Mouse (Mus musculus) right cerebral cortex, adult 18-20 months (tissue): ENCODE data around the gene Il1r1.

Experiments used
- DNase-seq: peaks from one replicate; pipeline ENCODE4 v3.0.0; 2022; ENCODE audit warnings: mixed read lengths

The Il1r1 gene

DNA sequence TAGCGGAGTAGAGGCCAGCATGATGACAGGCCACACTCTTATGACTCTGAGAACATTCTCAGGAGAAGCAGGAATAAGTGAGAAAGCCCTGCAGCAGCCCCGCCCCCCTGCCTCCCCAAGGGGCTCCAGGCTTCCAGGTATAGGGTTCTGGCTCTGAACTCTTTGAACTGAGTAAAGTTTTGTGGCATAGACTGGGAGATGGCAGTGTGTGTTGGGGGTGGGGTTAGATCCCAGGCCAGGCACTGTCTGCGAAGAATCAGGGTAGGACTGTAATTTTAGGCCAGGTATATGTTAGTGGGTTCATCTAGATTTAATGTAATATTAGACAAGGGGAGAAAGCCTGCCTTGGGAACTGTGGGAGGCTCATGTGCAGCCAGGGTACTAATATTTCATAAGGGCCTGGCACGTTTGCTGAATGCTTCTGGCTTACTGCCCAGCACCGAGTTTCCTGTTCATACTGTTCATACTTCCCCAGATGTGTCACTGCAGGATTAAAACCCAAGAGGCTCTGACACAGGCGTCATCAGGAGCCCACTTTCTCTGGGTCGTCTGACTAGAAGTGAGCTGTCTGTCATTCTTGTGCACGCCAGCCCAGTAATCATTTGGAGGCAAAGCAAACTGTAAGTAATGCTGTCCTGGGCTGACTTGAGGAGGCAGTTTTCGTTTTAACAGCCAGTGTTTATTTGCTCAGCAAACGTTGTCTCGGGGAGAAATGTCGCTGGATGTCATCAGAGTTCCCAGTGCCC, at the start of gene Il1r1:
Gene Il1r1 (plus strand): TSS at position 542 of the 746 bp plus-strand sequence.
- DNase-seq, result no peak

DNA sequence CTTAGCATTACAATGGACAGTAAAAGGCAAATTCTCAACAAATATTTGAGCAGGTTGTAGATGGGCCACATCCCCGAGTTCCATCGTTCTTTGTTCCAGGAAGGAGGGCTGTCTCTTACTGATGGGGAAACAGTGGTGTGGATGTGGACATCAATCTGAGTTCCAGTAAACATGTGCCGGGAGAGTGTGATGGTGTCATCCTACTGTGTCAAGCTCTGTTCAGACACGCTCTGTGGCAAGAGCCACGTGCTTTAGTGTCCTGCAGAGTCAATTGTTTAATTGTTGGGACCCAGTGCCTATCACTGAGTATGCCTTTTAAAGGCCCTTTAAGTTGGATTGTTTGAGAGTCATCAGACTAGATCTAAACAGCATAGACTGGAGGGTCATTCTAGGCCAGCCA, 49.8 kb upstream of the Il1r1 start:
- DNase-seq, result no peak

DNA sequence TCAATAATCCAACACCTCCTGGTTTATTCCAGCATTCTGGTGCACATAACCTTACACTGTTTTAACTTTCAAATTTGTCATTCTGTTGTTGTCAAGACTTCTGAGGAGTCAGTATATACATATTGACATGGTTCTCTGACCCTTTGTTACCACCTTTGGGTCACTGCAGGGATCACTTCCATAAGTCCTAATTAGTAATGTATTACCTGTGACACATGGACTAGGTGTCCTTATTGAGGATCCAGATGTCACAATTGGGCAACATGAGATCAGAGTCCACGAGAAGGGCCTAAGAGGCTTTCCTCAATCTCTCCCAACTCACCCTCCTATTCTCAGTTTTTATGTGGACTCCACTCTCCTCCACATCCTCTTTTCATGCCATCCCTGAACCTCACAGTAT, 49.1 kb upstream of the Il1r1 start:
- DNase-seq, result no peak

DNA sequence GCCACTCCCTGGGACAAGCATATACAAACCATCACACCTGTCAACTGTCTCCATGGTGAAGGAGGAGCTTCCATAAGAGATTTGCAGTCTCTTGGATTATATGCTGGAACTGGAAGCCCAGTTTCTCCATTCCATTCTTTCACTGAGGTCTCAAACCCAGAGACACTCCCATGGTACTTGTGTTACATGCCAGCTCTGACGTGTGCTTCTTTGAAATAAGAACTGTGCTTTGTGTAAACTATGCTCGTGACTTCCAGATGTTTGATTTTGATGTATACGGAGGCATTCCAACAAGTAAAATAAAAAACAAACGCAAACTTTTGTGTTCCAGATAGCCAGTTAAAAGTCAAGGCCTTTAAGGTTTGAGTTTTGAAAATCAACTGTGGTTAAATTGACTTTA, 45.8 kb upstream of the Il1r1 start:
- no peak for DNase-seq

DNA sequence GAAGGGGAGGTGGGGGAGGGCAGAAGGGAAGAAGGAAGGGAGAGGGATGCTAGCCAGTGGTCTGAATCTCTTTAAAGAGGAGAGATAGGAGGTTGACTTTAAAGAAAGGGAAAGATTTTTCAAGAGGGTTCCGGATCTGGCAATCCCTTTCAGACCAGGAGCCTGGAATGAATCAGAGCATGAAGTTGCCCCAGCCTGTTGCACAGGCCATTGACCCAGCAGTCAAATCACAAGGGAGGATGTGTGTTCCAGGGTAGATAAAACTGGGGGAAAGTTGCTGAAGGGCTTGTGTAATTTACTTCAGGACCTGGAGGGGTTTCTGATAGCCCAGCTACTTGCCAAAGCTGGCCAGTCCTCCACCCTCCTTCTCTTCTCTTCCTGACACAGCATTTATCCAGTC, 45.4 kb upstream of the Il1r1 start:
- no peak for DNase-seq

DNA sequence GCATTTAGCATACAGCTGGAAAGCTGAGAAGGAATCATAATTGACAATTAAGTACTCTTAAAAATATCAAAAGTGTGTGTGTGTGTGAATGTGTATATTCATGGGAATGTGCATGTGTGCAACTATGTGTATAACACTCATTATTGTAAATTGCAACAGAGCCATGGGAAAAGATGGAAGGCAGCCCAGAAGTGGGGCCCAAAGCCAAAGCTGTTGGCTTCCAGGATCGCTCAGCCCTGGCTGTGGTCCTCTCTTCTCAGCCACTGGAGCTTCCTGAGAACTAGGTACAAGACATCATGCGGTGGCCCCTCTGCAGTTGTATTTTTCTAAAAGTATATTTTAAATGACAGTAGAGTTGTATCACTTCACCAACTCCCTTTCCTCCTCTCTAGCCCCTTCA, 44.0 kb upstream of the Il1r1 start:
- DNase-seq, result no peak

DNA sequence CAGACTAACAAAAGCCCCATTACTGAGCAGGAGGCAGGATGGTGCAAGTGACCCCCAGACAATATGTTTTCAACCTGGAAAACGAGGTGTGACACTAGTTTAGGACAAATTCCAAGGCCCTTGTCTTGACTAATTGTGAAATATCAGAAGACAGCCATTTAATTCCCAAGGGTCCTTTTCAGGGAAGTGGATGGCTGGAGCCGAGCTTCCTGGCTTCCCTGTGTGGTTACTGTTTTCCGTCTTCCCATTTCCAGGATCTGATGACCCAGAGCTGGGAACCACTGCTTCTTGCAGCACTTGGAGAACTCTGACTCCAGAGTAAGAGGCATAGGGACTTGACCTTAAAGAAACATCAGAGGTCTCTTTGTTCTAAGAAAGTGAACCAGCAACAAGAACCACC, 43.2 kb upstream of the Il1r1 start:
- DNase-seq, result no peak

DNA sequence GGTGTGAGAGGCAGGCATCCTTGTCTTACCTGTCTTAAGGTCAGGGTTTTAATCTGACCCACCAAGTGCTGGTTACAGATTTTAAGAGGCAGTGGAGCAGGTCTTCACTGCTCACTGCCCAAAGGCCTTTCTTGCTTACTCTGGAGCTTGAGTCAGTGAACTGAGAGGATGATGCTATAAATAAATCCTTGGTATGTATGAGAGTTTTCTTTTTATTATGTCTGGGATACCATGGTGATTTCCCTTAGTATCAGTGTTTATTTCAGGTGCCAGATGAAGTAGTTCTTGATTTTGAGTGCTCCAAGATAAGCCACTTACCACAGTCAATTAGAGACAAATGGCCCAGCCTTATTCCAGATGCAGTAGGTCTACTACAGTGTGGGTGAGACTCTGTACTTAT, 41.5 kb upstream of the Il1r1 start:
- DNase-seq, result no peak

DNA sequence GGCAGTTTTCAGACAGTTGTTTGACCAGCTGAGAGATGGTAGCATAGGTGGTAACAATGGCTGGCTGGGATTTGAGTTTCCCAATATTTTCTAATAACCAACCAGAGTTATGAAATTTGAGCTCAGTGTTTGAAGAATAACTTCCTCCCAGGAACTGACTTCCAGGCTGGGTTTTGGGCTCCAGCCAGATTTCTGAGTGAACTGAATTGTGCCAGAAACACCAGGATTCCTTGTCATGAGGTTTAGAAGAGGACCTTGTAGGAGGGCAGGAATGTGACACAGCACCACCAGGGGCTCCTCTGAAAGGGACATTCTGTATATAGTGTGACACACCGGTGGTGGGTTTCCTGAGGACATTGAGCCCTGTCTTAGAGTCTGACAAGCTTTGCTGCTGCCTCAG, 36.9 kb upstream of the Il1r1 start:
- DNase-seq, result peak; percentile 6

DNA sequence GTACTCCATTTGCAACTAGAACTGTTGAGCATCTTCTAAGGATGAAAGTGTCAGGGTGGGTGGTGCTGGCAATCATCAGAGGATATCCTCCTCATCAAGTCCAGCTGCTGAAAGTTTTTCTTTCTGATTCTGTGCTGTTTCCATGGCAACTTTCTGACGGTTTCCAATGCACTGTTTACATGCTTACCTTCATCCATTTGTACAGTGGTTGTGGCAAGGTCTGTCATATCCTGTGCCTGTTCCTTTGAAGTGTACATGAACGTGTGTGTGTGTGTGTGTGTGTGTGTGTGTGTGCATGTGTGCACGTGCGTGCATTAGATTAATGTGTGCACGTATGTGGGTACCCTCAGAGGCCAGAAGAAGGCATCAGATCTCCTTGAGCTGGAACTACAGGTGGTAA, 34.9 kb upstream of the Il1r1 start:
- peak; percentile 26 for DNase-seq

DNA sequence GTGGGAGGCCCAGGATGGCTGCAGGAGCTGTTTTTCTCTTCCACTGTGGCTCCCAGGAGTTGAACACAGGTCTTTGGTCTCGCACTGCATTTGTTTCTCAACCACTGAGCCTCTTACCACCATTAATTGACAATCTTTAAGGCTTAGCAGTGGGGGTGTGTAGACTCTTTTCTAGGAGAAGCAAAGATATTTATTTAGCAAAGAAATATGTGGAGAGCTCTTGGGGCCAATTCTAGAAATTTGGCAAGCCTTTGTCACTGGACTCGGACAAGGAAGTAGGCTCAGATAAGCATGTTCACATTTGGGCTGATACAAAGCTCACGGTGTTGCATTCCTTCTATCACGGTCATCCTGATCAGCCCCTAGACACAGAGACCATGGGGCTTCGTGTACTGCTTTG, 34.0 kb upstream of the Il1r1 start:
- no peak for DNase-seq

DNA sequence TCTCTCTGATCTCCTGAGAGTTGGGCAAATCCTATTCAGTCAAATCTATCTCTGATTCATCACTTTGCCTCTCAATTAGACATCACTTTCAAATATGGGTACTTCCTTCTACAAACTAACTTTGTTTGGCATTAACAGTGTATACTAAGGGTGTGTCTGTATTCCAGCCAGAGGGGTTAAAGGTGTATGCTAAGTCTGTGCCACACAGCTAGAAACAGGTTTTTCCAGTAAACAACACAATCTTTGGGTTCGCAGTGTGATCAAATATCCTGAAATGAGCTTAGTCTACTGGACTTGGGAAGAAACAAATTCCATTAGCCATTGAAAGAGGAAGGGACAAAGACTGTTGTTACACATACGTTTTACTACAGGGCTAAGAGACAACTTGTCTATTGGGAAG, 30.6 kb upstream of the Il1r1 start:
- no peak for DNase-seq

DNA sequence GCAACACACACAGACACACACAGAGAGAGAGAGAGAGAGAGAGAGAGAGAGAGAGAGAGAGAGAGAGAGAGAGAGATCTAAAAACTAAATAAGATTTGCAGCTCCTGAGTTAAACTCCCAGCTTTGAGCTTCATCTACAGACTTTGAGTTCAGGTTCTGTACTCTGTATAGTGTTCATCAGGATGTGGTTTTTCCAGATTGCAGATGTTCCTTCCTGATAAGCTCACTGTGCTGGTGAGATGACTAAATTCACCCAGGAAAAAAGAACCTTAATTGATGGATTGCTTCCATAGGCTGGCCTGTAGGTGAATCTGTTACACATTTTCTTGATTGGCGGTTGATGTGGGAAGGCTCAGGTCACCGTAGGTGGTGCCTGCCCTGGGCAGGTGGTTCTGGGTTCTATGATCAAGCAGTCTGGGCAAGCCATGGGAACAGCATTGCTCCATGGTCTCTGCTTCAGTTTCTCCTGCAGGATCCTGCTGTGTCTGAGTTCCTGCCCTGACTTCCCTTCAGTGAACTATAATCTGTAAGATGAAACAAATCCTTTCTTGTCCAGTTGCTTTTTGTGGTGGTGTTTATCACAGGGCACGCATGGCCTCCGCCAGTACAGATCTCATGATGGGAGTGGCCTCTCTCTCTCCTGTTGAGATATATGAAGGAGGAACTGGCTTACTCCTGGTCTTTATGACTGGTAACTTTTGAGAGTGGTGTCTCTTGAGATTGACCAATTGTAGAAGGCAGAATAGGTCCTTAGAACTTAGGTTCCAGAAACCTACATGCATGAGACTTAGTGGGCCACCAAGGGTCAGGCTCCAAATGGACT, 11.3 kb upstream of the Il1r1 start:
- no peak for DNase-seq

DNA sequence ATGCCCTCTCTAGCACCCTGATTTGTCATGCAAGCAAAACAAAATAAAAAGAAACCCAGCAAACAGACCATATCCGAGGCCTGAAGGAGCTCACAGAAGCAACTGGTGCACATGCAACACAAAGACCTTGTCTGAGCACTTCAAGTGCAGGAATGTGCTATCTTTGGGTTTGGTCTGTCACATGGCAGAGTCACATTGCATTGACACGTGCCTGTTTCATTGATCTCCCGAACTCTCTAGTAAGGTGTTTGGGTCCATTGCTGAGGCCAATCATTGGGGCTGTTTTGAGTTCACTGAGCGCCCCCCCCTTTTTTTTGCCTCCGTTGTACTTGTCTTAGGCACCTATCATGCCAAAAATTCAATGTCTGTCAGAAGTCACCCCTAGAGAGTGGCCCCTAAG, 7.4 kb upstream of the Il1r1 start:
- DNase-seq, result no peak

DNA sequence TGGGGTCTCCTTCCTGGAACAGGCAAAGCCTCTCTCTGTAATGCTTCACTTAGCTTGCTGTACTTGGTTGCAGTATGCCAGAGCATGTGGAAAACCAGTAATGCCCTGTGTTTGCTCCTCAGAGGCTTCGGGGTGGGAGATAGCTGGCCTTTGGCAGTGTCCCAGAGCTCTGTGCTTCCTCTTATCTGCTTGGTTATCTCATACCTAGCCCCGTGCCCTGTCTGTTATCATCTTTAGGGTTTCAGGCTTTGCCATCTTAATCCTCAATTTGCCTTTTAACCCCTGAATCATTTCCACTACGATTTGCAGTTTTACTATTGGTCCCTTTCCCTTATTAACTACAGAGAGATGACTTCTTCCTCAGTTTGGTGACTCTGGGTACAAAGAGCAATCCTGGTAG, 6.3 kb upstream of the Il1r1 start:
- no peak for DNase-seq

DNA sequence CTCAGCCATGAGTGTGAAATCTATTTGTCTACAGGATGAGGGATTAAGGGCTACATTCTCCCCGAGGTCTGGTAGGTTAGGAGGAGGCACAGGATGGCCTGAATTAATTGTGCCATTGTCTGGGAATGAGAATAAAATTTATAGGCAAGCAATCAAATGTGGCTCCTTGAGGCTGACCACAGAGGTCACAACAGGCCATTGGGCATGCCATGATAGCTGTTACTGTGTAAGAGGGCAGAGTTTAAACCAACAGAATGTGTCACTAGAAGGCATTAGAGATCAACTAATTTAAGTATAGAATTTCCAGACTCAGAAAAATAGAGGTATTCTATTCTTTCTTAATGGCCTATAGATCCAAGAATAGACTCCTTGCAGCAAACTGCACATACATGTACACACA, 4.3 kb upstream of the Il1r1 start:
- DNase-seq, result no peak

DNA sequence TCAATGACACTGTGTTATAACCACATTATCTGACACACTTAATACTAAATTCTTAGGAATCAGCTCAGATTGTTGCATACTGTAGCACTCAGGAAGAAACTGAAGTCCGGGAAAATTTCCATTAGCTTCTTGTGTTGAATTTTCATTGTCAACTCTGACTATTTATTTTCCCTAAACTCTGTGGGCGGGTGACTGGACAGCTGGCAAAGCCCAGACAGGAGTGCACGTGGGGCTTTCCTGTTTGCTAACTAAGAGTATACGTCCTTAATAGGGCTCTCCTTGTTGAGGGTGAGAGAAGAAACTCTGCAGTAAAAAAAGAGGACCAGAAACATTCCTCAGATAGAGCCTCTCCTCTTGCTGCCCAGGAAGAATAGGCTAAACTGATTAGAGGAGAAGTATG, 3.0 kb upstream of the Il1r1 start:
- no peak for DNase-seq

DNA sequence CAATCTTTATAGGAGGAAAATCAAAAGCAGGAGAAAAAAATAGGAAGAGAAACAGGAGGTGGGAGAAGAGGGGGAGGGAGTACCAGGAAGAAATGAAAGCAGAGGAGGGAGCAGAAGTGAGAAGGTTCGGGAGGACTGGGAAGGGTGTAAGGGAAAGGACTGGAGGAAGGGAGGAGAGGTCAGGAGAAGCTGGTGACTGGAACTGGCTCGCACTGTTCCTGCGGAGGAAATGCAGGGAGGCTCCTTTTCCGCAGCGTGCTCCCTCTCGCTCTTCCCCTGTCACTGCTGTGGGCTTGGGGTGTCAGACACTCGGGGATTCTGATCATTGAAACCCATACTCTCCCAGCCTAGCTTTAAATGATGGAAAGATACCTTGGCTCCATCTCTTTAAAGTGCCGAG, 2.2 kb upstream of the Il1r1 start:
- no peak for DNase-seq

DNA sequence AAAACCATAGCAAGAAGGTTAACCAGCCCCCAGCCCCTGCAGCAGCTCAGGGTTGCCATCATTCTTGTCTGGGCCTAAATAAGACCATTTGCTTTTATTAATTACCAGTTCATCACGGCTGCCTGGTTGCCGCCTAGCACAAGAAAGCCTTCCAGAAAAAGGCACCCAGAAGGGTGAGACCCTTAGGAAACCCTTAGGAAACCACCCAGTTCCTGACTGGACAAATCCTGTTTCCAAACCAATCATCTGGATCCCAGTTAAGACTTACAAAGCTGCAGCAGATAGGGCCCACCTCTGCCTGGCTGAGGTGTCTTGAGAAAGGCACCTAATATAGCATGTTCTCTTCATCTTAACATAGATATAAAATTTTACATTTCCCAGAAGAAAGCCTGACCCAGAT, 1.3 kb upstream of the Il1r1 start:
- DNase-seq, result no peak

DNA sequence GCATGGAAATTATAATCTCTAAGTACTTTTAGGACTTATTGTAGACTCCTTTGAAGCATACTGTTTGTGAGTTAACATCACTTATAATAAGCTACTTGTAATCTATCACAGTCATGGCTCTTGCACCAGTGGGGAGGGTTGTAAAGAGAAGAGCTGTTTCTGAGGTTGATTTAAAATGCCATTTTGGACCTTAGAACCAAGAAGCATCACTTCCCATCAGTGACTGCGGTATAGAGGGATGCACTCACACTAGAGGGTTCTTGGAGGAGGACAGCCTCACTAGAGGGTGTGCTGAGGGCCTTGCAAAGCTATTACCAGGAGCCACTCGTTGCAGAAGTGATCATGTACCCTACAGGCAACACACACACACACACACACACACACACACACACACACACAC, 700 bp downstream of the Il1r1 start:
- DNase-seq, result no peak

DNA sequence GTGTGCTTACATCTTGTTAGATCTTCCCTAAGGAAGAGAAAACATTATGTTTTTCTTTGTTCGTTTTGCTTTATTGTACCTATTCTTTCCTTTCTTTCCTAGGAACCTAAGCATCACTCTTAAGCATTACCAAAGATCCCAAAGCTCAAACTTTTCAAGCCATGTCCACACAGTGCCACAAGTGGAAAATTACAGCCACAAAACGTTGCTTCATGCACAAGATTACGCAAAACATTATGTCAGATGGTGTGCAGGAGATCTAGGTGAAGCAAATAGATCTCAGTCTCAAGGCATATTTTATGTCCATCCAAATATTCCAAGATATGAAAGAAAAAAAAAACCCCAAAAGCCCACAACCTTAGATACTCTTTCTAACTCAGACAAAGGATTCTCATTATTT, 4.2 kb downstream of the Il1r1 start:
- DNase-seq, result no peak

DNA sequence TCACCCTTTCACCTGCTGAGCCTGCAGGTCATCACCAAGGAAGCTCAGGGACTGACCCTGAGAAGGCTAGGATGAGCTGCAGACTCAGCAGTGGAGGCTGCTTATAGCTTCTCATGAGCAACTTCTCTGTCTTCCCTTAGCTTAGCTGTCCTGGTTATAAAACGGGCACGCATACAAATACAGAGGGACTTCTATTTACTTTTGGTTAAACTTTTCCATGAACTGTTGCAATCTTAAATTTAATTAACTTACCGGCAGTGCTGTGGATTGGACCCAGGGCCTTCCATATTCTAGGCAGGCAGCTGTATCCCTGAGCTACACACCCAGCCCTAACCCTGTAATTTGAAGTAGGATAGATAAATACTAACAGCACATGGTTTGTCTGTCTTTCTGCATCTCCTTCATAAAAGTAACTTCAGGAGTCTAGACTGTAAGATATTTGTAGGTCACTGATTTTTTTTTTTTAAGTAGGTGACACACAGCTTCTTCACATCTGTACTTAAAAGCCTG, 4.9 kb downstream of the Il1r1 start:
- DNase-seq, result no peak

DNA sequence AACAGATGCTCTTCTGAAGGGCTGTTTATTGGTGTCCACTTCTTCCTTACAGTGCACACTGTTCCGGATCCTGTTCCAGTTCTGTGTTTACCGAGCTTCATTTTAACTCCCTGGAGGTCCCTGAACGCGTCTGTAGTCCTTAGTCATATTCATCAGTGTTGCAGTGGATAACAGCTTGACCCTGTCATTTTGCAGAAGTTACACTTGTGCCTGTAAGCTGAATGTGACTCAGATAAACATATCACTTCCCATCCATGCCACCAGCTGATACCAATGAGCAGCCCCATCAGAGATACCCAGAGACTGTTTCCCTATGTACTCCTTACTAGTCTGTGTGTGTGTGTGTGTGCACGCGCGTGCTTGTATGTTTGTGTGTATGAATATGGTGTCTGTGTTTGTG, 5.5 kb downstream of the Il1r1 start:
- no peak for DNase-seq

DNA sequence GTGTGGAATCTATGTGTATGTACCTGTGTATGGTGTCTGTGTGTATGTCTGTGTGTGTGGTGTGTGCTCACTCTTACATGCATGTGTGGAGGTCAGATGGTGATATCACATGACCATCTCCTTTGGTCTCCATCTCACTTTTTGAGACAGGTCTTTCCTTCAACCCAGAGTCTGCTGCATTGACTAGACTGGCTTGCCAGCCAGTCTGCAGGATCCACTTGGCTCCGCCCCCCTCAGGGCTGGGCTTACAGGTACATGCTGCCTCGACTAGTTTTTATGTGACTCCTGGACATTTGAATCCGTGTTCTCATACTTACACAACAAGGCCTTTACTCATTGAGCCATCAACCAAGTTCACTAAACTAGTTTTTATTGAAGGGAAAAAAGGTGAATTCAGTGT, 6.2 kb downstream of the Il1r1 start:
- no peak for DNase-seq

DNA sequence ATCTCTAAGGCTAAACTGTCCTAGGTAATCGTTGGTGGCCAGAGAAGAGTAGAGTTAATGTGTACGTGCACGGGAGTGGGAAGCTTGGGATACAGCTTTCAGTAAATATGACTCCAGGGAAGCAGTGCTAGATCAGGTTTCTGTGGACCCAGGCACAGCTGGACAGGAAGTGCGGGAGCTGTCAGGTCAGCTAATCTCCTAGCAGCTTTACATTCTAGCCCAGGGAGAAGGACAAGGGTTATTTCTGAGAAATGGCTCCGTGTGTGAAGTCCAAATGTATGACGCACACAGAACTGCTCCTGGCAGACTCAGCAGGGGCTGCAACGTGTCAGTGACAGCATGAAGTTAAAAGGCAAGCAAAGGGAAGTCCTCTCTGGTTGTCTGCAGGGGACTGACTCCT, 8.3 kb downstream of the Il1r1 start:
- no peak for DNase-seq
